Mouse (Mus musculus) stomach, postnatal 0 days (tissue): Measurements from ENCODE around the gene Stard13. TPM values are rescaled to one million over a fixed set of nuclear protein-coding genes. Genes with fewer than 3 reads are reported as not detected.

Experiments used
- ATAC-seq: fragments of 200-750 bp; cut with Nextera tagmentation; 2 replicates; pipeline ENCODE4 v1.8.0; 2017; ENCODE audit not compliant: low FRiP score, low TSS enrichment
- DNase-seq: peaks from one replicate; pipeline ENCODE4 v3.0.0-alpha.2; 2016; ENCODE audit warnings: low spot score
- H3K27ac ChIP-seq: fragments of 300-500 bp; sonication (generic); replicated peaks from 2 replicates; pipeline ENCODE4 v1.5.1; 2014; ENCODE audit warnings: mild to moderate bottlenecking, control low read depth
- H3K27me3 ChIP-seq: fragments of 300-500 bp; sonication (generic); 2 replicates; pipeline ENCODE4 v1.6.1; 2014; ENCODE audit warnings: low read length; ENCODE audit not compliant: control insufficient read depth, insufficient read depth
- H3K36me3 ChIP-seq: fragments of 300-500 bp; sonication (generic); 2 replicates; pipeline ENCODE4 v1.6.1; 2014; ENCODE audit warnings: low read length, mixed read lengths; ENCODE audit not compliant: control insufficient read depth, insufficient read depth
- H3K4me1 ChIP-seq: fragments of 300-500 bp; sonication (generic); replicated peaks from 2 replicates; pipeline ENCODE4 v1.6.1; 2014; ENCODE audit warnings: antibody characterized with exemption; ENCODE audit not compliant: control insufficient read depth, insufficient read depth
- H3K4me2 ChIP-seq: fragments of 300-500 bp; sonication (generic); replicated peaks from 2 replicates; pipeline ENCODE4 v1.6.1; 2014; ENCODE audit warnings: low read depth, mild to moderate bottlenecking, control low read depth, moderate library complexity
- H3K4me3 ChIP-seq: fragments of 300-500 bp; sonication (generic); 2 replicates; pipeline ENCODE4 v1.5.1; 2014; ENCODE audit warnings: low read depth, low read length, control low read depth
- H3K9ac ChIP-seq: fragments of 300-500 bp; sonication (generic); 2 replicates; pipeline ENCODE4 v1.6.1; 2014; ENCODE audit warnings: mild to moderate bottlenecking, low read length, control low read depth, mixed read lengths
- H3K9me3 ChIP-seq: fragments of 300-500 bp; sonication (generic); 2 replicates; pipeline ENCODE4 v1.6.1; 2016; ENCODE audit warnings: low read length; ENCODE audit not compliant: control insufficient read depth
- CTCF ChIP-seq: IDR thresholded peaks from 2 replicates; pipeline ENCODE4 v1.5.1; 2016; ENCODE audit warnings: antibody characterized with exemption, low read depth, mild to moderate bottlenecking, moderate library complexity
- EP300 ChIP-seq: optimal IDR thresholded peaks from 2 replicates; pipeline ENCODE3; 2016; ENCODE audit warnings: antibody characterized with exemption
- WGBS: fragments of 180-500 bp; shearing (Covaris S2); extraction: QIAGEN DNeasy Blood & Tissue Kit; methylation state at CpG from one replicate; pipeline ENCODE4 v1.1.7; 2014; 5-methylcytosine and 5-hydroxymethylcytosine counted together
- polyA plus RNA-seq: library from polyadenylated mRNA; unstranded; fragments of >200 nt; fragmentation: Nextera tagmentation; extraction: Ambion mirVana; gene quantifications from 2 replicates; pipeline ENCODE4 v1.2.1, GENCODE M21; 2015

The Stard13 gene
- polyA plus RNA-seq = 4.9 and 6.1 TPM in 2 replicates

DNA sequence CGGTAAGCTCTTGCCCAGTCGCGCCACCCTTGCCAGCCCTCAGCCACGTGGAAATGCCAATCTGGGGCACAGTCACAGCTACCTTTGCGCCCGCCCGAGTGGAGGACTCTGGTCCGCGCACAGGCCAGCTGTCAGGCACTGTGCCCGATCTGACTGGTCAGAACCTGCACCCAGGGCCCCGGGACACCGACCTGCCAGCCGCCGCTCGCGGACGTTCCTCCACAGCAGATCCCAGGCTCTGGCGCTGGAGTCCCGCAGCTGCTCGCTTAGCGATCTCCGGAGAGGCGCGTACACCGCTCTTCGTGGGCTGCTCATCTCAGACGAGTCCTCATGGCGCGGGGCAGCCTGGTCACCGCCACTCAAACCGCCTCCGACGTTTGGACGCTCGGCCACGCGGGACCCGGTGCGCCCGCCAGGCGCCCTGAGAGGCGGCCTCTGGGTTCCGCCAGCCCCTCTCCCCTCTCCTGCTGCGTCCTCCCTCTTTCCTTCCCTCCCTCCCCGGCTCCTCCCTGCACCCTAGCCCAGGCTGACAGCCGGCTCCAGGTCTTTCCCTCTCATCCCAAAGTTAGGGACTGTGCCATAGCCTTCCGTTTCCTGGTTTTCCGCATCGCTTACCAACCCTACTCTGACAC lies at the start of gene Stard13:
Stard13 (minus strand) TSS at position 437 of the 632 bp plus-strand sequence.
- Histone ChIP-seq H3K9ac (peak within 1 kb of the TSS; percentile 79), H3K27me3 (no peaks in the 10 kb centered on the region), H3K4me2 (peak within 1 kb of the TSS; percentile 96), H3K36me3 (no peaks in the 10 kb centered on the region), H3K9me3 (no peaks in the 10 kb centered on the region), H3K4me3 (peak within 1 kb of the TSS; percentile 62), H3K4me1 (0 out of 2 replicates have a peak, but pooled peaks cover 3% of the 10 kb centered on the region), H3K27ac (peak within 1 kb of the TSS; percentile 45; the same call in 1 of the 2 replicates)
- DNase-seq (peak; percentile 69), ATAC-seq (peak; percentile 83)
- WGBS = under 1% methylated on average over 45 of the region's 49 CpGs
- TF ChIP-seq CTCF = no peak
- no peak for TF ChIP-seq EP300

DNA sequence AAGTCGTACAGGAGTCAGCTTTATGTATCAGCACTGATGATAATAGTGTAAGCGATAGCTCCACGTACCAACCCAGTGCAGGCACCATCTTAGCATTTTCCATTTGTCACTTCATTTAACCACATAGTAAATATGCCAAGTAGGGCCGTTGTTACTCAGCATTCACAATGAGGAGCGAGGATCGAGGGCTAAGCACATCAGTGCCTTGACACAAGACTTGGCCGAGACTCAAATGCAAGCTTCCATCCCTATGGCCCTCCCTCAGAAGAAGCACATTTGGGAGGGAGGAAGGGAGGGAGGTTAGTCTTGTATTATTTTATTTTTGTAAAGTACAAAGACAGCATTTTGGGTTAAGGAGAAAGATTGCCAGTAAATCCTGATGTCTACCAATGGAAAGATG lies 45.9 kb upstream of the Stard13 start:
- Histone ChIP-seq H3K9ac (no peak overlapping the region), H3K9me3 (no peaks in the 10 kb centered on the region), H3K27ac (no peak overlapping the region), H3K4me2 (no peak overlapping the region), H3K4me3 (no peak overlapping the region), H3K36me3 (no peaks in the 10 kb centered on the region), H3K4me1 (no peaks in the 10 kb centered on the region), H3K27me3 (no peaks in the 10 kb centered on the region)
- ATAC-seq (no peak), DNase-seq (no peak)
- TF ChIP-seq CTCF = no peak
- 77% methylated on average over 7 of the region's 7 CpGs for WGBS

DNA sequence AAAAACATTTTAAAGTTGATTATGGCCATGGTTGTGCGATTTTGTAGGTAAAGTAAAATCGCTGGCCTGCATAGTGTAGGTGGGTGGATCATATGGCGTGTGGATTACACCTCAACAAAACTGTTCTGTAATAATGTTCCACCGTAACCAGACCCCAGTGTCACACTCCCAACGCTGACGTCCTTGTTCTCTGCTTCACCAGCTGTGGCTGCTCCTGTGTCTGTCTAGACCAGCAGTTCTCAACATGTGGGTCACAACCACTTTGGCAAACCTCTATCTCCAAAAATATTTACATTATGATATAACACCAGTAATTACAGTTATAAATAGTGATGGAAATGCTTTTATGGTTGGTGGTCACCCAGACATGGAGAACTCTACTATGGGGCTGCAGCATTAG lies 44.3 kb upstream of the Stard13 start:
- Histone ChIP-seq H3K27me3 (no peaks in the 10 kb centered on the region), H3K4me3 (no peak overlapping the region), H3K4me1 (no peaks in the 10 kb centered on the region), H3K4me2 (no peak overlapping the region), H3K27ac (no peak overlapping the region), H3K36me3 (no peaks in the 10 kb centered on the region), H3K9me3 (no peaks in the 10 kb centered on the region), H3K9ac (no peak overlapping the region)
- no peak for DNase-seq
- no peak for ATAC-seq
- no peak for TF ChIP-seq CTCF
- no peak for TF ChIP-seq EP300
- WGBS = 65% methylated on average over 6 of the region's 6 CpGs

DNA sequence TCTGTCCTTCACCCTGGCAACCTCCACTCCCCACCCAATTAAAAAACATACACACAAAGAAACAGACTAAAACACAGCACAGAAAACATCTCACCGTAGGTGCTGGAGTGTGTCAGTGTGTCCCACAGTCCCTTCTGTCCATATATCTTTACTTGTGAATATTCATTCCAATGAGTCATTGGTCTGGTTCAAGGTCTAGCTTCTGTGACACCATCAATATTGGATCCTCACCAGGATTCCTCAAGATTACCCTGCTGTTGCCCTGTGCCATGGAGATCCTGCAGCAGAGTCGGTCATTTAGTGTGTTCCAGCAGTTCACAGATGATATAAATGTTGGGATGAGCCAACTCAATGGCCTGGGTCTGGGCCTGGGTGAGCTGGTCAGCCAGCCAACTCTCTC lies 42.4 kb upstream of the Stard13 start:
- Histone ChIP-seq H3K27ac (no peak overlapping the region), H3K9ac (no peak overlapping the region), H3K9me3 (no peaks in the 10 kb centered on the region), H3K36me3 (no peaks in the 10 kb centered on the region), H3K27me3 (no peaks in the 10 kb centered on the region), H3K4me1 (no peaks in the 10 kb centered on the region), H3K4me3 (no peak overlapping the region), H3K4me2 (no peak overlapping the region)
- TF ChIP-seq CTCF (no peak), EP300 (no peak)
- 95% methylated on average over 2 of the region's 2 CpGs for WGBS
- no peak for DNase-seq
- ATAC-seq = no peak

DNA sequence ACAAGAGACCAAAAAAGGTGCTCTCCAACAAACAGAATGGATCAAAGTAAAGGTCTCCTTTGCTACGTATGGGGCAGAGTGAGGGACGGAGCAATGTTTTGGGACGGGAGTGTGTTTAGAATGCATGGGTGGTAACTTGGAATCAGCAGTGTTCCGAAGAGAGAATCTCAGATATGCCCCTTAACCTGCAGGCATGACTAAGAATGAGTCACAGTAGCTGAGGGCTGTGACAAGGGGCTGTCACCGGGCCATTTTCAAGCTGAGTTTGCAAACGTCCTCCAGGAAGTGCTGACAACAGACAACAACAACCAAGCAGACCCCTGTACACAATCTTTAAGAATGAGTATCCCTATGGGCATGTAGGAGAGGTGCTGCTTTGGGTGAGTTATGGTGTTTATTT lies 40.6 kb upstream of the Stard13 start:
- TF ChIP-seq EP300 = no peak
- TF ChIP-seq CTCF = no peak
- Histone ChIP-seq H3K4me3 (no peak overlapping the region), H3K9ac (no peak overlapping the region), H3K27me3 (no peaks in the 10 kb centered on the region), H3K4me2 (no peak overlapping the region), H3K9me3 (no peaks in the 10 kb centered on the region), H3K36me3 (no peaks in the 10 kb centered on the region), H3K27ac (no peak overlapping the region), H3K4me1 (no peaks in the 10 kb centered on the region)
- no peak for DNase-seq
- ATAC-seq = no peak
- WGBS = 60% methylated on average over 6 of the region's 6 CpGs

DNA sequence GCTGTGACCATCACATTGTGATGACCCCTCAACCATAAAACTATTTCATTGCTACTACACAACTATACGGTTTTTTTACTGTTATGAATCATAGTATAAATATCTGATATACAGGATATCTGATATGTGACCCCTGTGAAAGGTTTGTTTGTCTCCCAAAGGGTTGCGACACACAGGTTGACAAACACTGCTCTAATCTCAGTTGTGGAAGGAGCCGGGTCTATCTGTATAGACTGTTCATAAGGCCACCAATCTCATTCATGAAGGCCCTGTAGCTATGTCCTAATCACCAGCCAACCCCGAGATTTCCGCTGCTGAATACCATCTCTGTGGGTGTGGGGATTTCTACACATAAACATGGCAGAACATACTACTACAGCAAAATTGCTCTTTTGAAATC lies 37.2 kb upstream of the Stard13 start:
- H3K36me3 ChIP-seq = no peaks in the 10 kb centered on the region
- 75% methylated on average over 5 of the region's 5 CpGs for WGBS
- no peak overlapping the region for H3K4me3 ChIP-seq
- H3K9me3 ChIP-seq = no peaks in the 10 kb centered on the region
- H3K27me3 ChIP-seq = no peaks in the 10 kb centered on the region
- TF ChIP-seq EP300 (no peak), CTCF (no peak)
- ATAC-seq = no peak
- no peaks in the 10 kb centered on the region for H3K4me1 ChIP-seq
- DNase-seq = no peak
- no peak overlapping the region for H3K27ac ChIP-seq
- no peak overlapping the region for H3K4me2 ChIP-seq
- no peak overlapping the region for H3K9ac ChIP-seq
